Mouse (Mus musculus): Measurements from ENCODE around the gene Ankdd1a.

GRCm38 (mm10) chr9:65462544-65462943 lies 57.4 kb downstream of the Ankdd1a start:
- TF ChIP-seq CTCF (conservative IDR thresholded peaks at IDR 0.05; ENCODE audit: low read length) (no peak), NANOG (IDR thresholded peaks at IDR 0.05; ENCODE audit: borderline replicate concordance, low read length) (no peak), POU5F1 (IDR thresholded peaks at IDR 0.05; ENCODE audit: borderline replicate concordance, low read length) (no peak)
